Mouse (Mus musculus) limb, embryonic 10.5 days (tissue): ENCODE measurements at regions not wholly inside any gene's neighbourhood (a gene's known extent, or its start where the extent isn't known, plus 50 kb on each side); places are given as distances from the start of the nearest gene placed in this dataset.

Experiments used
- DNase-seq: peaks from one replicate; pipeline ENCODE4 v3.0.0-alpha.2; 2017; ENCODE audit warnings: low spot score
- H3K27ac ChIP-seq: fragments of 300-500 bp; sonication (generic); 2 replicates; pipeline ENCODE4 v1.5.1; 2016; ENCODE audit warnings: mild to moderate bottlenecking
- H3K27me3 ChIP-seq: fragments of 300-500 bp; sonication (generic); 2 replicates; pipeline ENCODE4 v1.6.1; 2016; ENCODE audit warnings: low read depth, mild to moderate bottlenecking; ENCODE audit not compliant: poor library complexity, severe bottlenecking
- H3K36me3 ChIP-seq: fragments of 300-500 bp; sonication (generic); 2 replicates; pipeline ENCODE4 v1.6.1; 2016; ENCODE audit warnings: mild to moderate bottlenecking, moderate library complexity
- H3K4me1 ChIP-seq: fragments of 300-500 bp; sonication (generic); 2 replicates; pipeline ENCODE4 v1.6.1; 2016
- H3K4me3 ChIP-seq: fragments of 300-500 bp; sonication (generic); 2 replicates; pipeline ENCODE4 v1.5.1; 2016; ENCODE audit warnings: mild to moderate bottlenecking, moderate library complexity
- H3K9me3 ChIP-seq: fragments of 300-500 bp; sonication (generic); replicated peaks from 2 replicates; pipeline ENCODE4 v1.6.1; 2016; ENCODE audit warnings: mild to moderate bottlenecking
- WGBS: fragments of 180-500 bp; shearing (Covaris S2); methylation state at CpG from one replicate; pipeline ENCODE4 v1.1.7; 2016; 5-methylcytosine and 5-hydroxymethylcytosine counted together

DNA sequence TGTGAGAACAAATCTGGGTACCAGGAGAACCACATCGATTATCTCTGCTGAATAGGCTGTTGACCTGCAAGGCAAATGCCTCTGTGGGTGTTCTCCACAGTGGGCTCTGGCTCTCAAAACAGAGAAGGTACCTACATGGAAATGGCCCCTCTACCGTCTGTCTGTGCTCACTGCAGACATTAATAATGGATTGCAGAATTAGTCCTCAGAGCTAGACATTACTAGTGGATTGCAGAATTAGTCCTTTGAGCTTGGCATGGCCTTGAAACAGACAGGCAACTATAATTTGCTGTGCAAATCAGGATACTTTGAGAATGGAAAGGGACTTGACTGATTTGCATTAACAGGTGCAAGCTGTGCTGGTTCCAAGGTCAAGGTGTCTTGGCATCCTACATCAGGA is 77.3 kb upstream of the Gm26897 start:
- DNase-seq = no peak
- H3K27me3 ChIP-seq = peaks cover 40% of the 10 kb centered on the region
- 80% methylated on average over 2 of the region's 2 CpGs for WGBS
- H3K36me3 ChIP-seq = no peaks in the 10 kb centered on the region
- H3K27ac ChIP-seq = no peak overlapping the region
- H3K4me1 ChIP-seq = peaks cover 17% of the 10 kb centered on the region
- H3K9me3 ChIP-seq = no peaks in the 10 kb centered on the region
- H3K4me3 ChIP-seq = no peak overlapping the region

DNA sequence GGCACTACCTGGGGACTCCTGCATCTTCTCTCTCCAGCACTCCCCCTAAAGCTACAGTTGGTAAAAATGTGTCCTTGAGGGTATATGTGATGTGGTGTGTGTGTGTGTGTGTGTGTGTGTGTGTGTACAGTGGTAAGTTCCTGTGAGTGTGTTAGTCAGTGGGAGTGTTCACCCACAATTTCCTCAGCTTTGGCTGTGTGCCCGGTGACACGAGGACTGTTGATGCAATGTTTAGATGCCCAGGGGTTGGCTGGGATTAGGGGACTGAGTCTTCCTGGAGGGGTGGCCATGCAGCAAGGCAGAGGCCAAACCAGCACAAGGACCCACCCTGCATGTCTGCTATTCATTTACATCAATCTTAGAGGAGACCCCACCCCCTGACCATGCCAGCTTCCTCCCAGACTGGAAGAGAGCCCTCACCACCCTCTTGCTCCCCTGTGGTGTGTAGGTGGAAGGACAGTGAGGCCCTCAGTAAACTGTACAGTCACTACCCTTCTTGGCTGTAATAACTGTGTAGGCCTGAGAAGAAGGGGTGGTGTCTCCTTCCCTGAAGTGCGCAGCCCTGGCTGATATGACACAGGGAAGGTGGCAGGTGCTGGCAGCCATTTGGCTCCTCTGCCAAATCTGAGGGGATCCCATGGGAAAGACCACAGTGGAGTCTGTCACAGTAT is 75.8 kb upstream of the Gm26897 start:
- DNase-seq = no peak
- H3K4me1 ChIP-seq = peaks cover 8% of the 10 kb centered on the region; the same call in 1 of the 2 replicates
- WGBS = 92% methylated on average over 3 of the region's 3 CpGs
- H3K27me3 ChIP-seq = peaks cover 35% of the 10 kb centered on the region
- H3K27ac ChIP-seq = no peak overlapping the region
- no peaks in the 10 kb centered on the region for H3K36me3 ChIP-seq
- no peak overlapping the region for H3K4me3 ChIP-seq
- no peaks in the 10 kb centered on the region for H3K9me3 ChIP-seq

DNA sequence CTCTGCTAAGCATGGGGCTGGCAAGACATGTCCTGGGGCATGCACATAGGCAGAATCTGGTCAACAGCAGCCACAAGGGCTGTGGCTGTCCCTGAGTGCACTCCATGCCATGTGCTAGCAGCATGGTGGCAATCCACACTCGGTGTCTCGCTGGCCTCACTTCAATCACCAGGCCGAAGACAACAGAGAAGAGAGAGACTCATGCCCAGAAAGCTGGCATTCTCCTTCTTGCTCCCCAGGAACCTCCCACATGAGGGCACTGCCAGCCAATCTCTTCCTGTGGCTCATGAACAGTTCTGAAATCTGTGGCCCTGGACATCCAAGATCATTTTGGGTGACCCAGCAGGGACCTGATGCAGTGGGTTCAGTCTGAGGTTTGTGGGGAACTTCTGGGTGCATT is 74.5 kb upstream of the Gm26897 start:
- H3K36me3 ChIP-seq = no peaks in the 10 kb centered on the region
- no peaks in the 10 kb centered on the region for H3K9me3 ChIP-seq
- no peak overlapping the region for H3K27ac ChIP-seq
- peaks cover 44% of the 10 kb centered on the region for H3K27me3 ChIP-seq
- no peak overlapping the region for H3K4me3 ChIP-seq
- H3K4me1 ChIP-seq = peaks cover 17% of the 10 kb centered on the region; the same call in 1 of the 2 replicates
- no peak for DNase-seq
- 88% methylated on average over 3 of the region's 3 CpGs for WGBS

- H3K36me3 ChIP-seq = no peaks in the 10 kb centered on the region
- no peak overlapping the region for H3K4me3 ChIP-seq
- H3K27me3 ChIP-seq = peaks cover 56% of the 10 kb centered on the region
- H3K9me3 ChIP-seq = no peaks in the 10 kb centered on the region
- 83% methylated on average over 10 of the region's 10 CpGs for WGBS
- DNase-seq = no peak
- no peak overlapping the region for H3K27ac ChIP-seq
- H3K4me1 ChIP-seq = peaks cover 17% of the 10 kb centered on the region; the same call in 1 of the 2 replicates
These were observed 73.3 kb upstream of the Gm26897 start for GRCm38 (mm10) chr5:111660447-111660846.

- DNase-seq = no peak
- Histone ChIP-seq H3K36me3 (no peaks in the 10 kb centered on the region), H3K27ac (no peak overlapping the region), H3K4me1 (peaks cover 21% of the 10 kb centered on the region; the same call in 1 of the 2 replicates), H3K9me3 (no peaks in the 10 kb centered on the region), H3K27me3 (peaks cover 62% of the 10 kb centered on the region), H3K4me3 (no peak overlapping the region)
- 80% methylated on average over 6 of the region's 6 CpGs for WGBS
These were observed 72.8 kb upstream of the Gm26897 start for GRCm38 (mm10) chr5:111660968-111661367.

GRCm38 (mm10) chr5:111661971-111662370 is 71.8 kb upstream of the Gm26897 start:
- Histone ChIP-seq H3K36me3 (no peaks in the 10 kb centered on the region), H3K4me1 (peaks cover 21% of the 10 kb centered on the region; the same call in 1 of the 2 replicates), H3K27me3 (peaks cover 71% of the 10 kb centered on the region), H3K9me3 (no peaks in the 10 kb centered on the region), H3K27ac (no peak overlapping the region), H3K4me3 (no peak overlapping the region)
- WGBS = 86% methylated on average over 12 of the region's 12 CpGs
- no peak for DNase-seq

DNA sequence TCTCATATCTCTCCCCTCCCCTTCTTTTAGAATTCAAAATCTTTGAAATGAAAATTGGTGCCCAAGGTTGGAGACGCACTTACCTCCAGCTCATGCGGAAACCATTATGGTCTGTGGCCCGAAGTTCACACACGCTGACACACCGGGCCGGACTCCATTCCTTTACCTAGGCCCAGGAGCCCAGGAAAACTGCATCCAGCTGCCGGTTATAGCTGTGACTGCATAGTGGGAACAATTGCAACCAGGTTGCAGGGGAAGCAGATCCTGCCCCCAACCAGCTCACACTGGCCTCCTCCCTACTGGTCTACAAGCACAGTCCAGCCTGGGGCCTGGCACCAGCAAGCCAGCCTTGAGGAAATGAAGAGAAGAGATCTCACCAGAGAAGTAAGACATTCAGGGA is 69.9 kb upstream of the Gm26897 start:
- H3K4me3 ChIP-seq = no peak overlapping the region
- peaks cover 21% of the 10 kb centered on the region; the same call in 1 of the 2 replicates for H3K4me1 ChIP-seq
- H3K36me3 ChIP-seq = no peaks in the 10 kb centered on the region
- H3K27ac ChIP-seq = peak overlapping the region; percentile 11; the same call in 1 of the 2 replicates
- WGBS = 86% methylated on average over 7 of the region's 7 CpGs
- H3K27me3 ChIP-seq = peaks cover 76% of the 10 kb centered on the region
- no peaks in the 10 kb centered on the region for H3K9me3 ChIP-seq
- no peak for DNase-seq

- Histone ChIP-seq H3K27ac (no peak overlapping the region), H3K36me3 (no peaks in the 10 kb centered on the region), H3K4me1 (peaks cover 18% of the 10 kb centered on the region; the same call in 1 of the 2 replicates), H3K4me3 (no peak overlapping the region), H3K9me3 (no peaks in the 10 kb centered on the region), H3K27me3 (peaks cover 64% of the 10 kb centered on the region)
- WGBS = 68% methylated on average over 19 of the region's 19 CpGs
- DNase-seq = no peak
These were observed 68.3 kb upstream of the Gm26897 start for GRCm38 (mm10) chr5:111665406-111665805.

DNA sequence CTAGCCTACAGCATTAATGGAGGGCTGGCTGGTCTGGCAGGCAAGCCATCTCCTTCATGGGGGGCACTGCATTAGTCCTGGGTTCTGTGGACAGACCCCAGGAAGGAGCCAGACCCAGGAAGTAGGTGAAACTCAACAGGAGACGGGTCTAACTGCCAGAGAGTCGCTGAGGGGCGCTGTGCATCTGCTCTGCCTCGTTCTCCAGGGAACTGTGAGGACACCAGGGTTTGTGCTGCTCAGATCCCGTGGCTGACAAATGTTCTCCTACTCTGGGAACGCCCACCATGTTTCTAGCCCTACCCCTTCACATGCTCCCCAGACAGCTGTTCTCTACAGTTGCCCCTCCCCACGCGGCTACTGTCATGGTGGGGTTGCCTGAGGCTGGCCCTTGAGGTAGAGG is 67.7 kb upstream of the Gm26897 start:
- Histone ChIP-seq H3K27me3 (peaks cover 58% of the 10 kb centered on the region), H3K4me1 (peaks cover 20% of the 10 kb centered on the region; the same call in 1 of the 2 replicates), H3K27ac (no peak overlapping the region), H3K4me3 (no peak overlapping the region), H3K36me3 (no peaks in the 10 kb centered on the region), H3K9me3 (no peaks in the 10 kb centered on the region)
- 69% methylated on average over 8 of the region's 8 CpGs for WGBS
- DNase-seq = no peak

DNA sequence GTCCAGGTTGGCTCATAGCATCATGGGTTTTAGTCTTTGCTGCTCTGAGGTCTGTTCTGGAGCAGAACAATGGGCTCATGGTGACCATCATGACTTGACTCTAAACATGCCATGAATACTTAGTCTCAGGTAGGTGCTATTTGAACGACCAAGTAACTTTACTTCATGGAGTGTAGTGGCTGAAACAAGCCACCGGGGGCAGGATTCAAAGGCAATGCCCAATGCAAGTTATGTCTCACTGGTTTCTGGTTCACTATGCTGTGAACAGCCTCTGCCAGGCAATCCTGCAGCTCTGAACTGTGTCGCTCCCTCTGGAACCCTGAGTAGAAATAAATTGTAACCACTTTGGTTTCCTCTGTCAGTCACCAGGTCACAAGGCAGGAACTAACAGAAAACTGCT is 65.8 kb upstream of the Gm26897 start:
- H3K27me3 ChIP-seq = peaks cover 63% of the 10 kb centered on the region
- no peak for DNase-seq
- no peak overlapping the region for H3K27ac ChIP-seq
- H3K4me1 ChIP-seq = peaks cover 21% of the 10 kb centered on the region; the same call in 1 of the 2 replicates
- 65% methylated on average over 3 of the region's 3 CpGs for WGBS
- no peaks in the 10 kb centered on the region for H3K36me3 ChIP-seq
- no peaks in the 10 kb centered on the region for H3K9me3 ChIP-seq
- no peak overlapping the region for H3K4me3 ChIP-seq

- peaks cover 12% of the 10 kb centered on the region; the same call in 1 of the 2 replicates for H3K4me1 ChIP-seq
- H3K36me3 ChIP-seq = no peaks in the 10 kb centered on the region
- DNase-seq = no peak
- no peak overlapping the region for H3K4me3 ChIP-seq
- peaks cover 52% of the 10 kb centered on the region for H3K27me3 ChIP-seq
- H3K27ac ChIP-seq = no peak overlapping the region
- no peaks in the 10 kb centered on the region for H3K9me3 ChIP-seq
These were observed 64.6 kb upstream of the Gm26897 start for GRCm38 (mm10) chr5:111669139-111669538.

- H3K36me3 ChIP-seq = no peaks in the 10 kb centered on the region
- peaks cover 53% of the 10 kb centered on the region for H3K27me3 ChIP-seq
- peaks cover 18% of the 10 kb centered on the region for H3K4me1 ChIP-seq
- H3K4me3 ChIP-seq = no peak overlapping the region
- no peak overlapping the region for H3K27ac ChIP-seq
- no peaks in the 10 kb centered on the region for H3K9me3 ChIP-seq
- WGBS = 81% methylated on average over 6 of the region's 6 CpGs
- DNase-seq = no peak
These were observed 62.0 kb upstream of the Gm26897 start for GRCm38 (mm10) chr5:111671762-111672161.

DNA sequence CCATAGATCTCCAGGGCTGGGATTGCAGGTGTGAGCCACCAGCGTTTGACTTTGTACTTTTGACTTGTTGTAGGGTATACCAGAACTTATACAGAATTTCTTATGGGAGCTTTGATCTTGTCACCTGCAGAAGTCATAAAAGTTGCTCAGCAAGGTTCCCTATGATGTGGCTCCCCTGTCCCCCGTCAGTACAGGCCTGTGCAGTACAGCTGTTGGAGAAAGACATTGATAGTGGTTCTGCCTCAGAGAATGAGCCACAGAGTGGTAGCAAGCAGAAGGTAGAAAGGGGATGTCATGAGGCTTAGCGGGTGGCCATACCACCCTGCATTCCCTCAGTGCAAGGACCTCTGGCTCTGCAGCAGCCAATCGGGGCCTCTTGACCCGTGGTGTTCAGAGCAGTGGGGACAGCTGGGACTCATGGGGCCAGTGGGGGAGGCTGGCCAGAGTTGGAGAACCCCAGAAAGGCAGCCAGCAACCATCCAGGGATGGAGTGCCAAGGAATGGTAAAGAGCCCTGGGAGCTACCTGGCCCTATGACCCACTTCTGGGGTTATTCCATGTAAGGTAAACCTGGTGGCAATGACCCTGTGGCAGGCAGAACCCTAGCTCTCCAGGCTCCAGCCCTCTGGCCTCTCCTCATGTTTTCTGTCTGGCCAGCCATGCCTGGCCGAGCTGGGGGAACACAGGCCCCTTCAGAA is 58.6 kb upstream of the Gm26897 start:
- WGBS = 58% methylated on average over 6 of the region's 6 CpGs
- Histone ChIP-seq H3K4me3 (no peak overlapping the region), H3K27me3 (peaks cover 79% of the 10 kb centered on the region), H3K27ac (peak overlapping the region; percentile 64), H3K9me3 (no peaks in the 10 kb centered on the region), H3K36me3 (no peaks in the 10 kb centered on the region), H3K4me1 (peaks cover 31% of the 10 kb centered on the region)
- DNase-seq = no peak
